ENCODE assay signal across 10 mouse cellular contexts in genomic region chr16:42337663-42338062, GRCm38 (mm10). TPM values are rescaled to one million over a fixed set of nuclear protein-coding genes. Genes with fewer than 3 reads are reported as not detected.
A peak's percentile ranks its signal among the peaks of the same experiment; 100 is the strongest.
DNase-seq lines count a peak whose midpoint lies in the region; ATAC-seq and TF ChIP-seq lines count a peak whose summit lies in the region.
"Had no signal": no experiment of that assay in that cellular context is flagged by ENCODE, and none has a peak within 500 bp of the region (broad histone marks: within the 10 kb centered on the region; RNA-seq: fewer than 3 reads in every experiment).

No protein-coding gene starts in this region.

- TF ChIP-seq POLR2A in limb, embryonic 14.5 days (IDR thresholded peaks at IDR 0.05; ENCODE audit: borderline replicate concordance, extremely low read depth, insufficient read depth, insufficient read length): no peak

- no peak overlapping the region for H3K9ac ChIP-seq in limb, embryonic 14.5 days (ENCODE audit: low read depth, low read length, severe bottlenecking)
- peak overlapping the region; percentile 89 for H3K9ac ChIP-seq in forebrain, postnatal 0 days
- H3K9ac ChIP-seq in midbrain, embryonic 15.5 days: peak overlapping the region; percentile 81
- no peak overlapping the region for H3K9ac ChIP-seq in intestine, embryonic 16.5 days (ENCODE audit: low read depth, low read length)
- H3K9ac ChIP-seq: limb, embryonic 12.5 days had no signal

- no peaks in the 10 kb centered on the region for H3K9me3 ChIP-seq in limb, embryonic 14.5 days (ENCODE audit: control insufficient read depth, low read length)
- no peaks in the 10 kb centered on the region for H3K9me3 ChIP-seq in limb, embryonic 10.5 days (replicated peaks)
- no peaks in the 10 kb centered on the region for H3K9me3 ChIP-seq in embryonic facial prominence, embryonic 10.5 days
- no peaks in the 10 kb centered on the region for H3K9me3 ChIP-seq in forebrain, postnatal 0 days (ENCODE audit: low read length)
- H3K9me3 ChIP-seq in midbrain, embryonic 15.5 days: no peaks in the 10 kb centered on the region
- H3K9me3 ChIP-seq in intestine, embryonic 16.5 days (ENCODE audit: control insufficient read depth, low read length): no peaks in the 10 kb centered on the region
- H3K9me3 ChIP-seq: limb, embryonic 12.5 days had no signal

- 5% methylated on average over 2 of the region's 2 CpGs for WGBS in limb, embryonic 14.5 days
- 17% methylated on average over 2 of the region's 2 CpGs for WGBS in limb, embryonic 10.5 days
- WGBS in embryonic facial prominence, embryonic 10.5 days: 22% methylated on average over 2 of the region's 2 CpGs
- WGBS in forebrain, postnatal 0 days: 47% methylated on average over 2 of the region's 2 CpGs
- 39% methylated on average over 2 of the region's 2 CpGs for WGBS in midbrain, embryonic 15.5 days
- WGBS in intestine, embryonic 16.5 days: 21% methylated on average over 2 of the region's 2 CpGs

- H3K4me1 ChIP-seq in limb, embryonic 14.5 days (ENCODE audit: control insufficient read depth, insufficient read depth, low read length): peaks cover 13% of the 10 kb centered on the region
- peaks cover 48% of the 10 kb centered on the region for H3K4me1 ChIP-seq in limb, embryonic 10.5 days
- H3K4me1 ChIP-seq in embryonic facial prominence, embryonic 10.5 days: peaks cover 56% of the 10 kb centered on the region
- H3K4me1 ChIP-seq in forebrain, postnatal 0 days (ENCODE audit: insufficient read depth): peaks cover 2% of the 10 kb centered on the region; the same call in 1 of the 2 replicates
- H3K4me1 ChIP-seq in midbrain, embryonic 15.5 days: peaks cover 28% of the 10 kb centered on the region
- H3K4me1 ChIP-seq in intestine, embryonic 16.5 days (ENCODE audit: control insufficient read depth, insufficient read depth, low read length): peaks cover 19% of the 10 kb centered on the region

- no peak for ATAC-seq in limb, embryonic 14.5 days (ENCODE audit: low FRiP score, low read depth)
- peak; percentile 48; the same call in 1 of the 2 replicates for ATAC-seq in forebrain, postnatal 0 days
- 0 out of 2 replicates have a peak, but pooled peaks have one; percentile 35 for ATAC-seq in midbrain, embryonic 15.5 days (replicated peaks)
- no peak for ATAC-seq in intestine, embryonic 16.5 days

- TF ChIP-seq CTCF in forebrain, postnatal 0 days (IDR thresholded peaks at IDR 0.05; ENCODE audit: low read depth): peak; percentile 61

- no peak overlapping the region for H3K4me3 ChIP-seq in limb, embryonic 14.5 days (replicated peaks; ENCODE audit: low read length)
- no peak overlapping the region for H3K4me3 ChIP-seq in limb, embryonic 10.5 days
- H3K4me3 ChIP-seq in embryonic facial prominence, embryonic 10.5 days: peak overlapping the region; percentile 62
- H3K4me3 ChIP-seq in forebrain, postnatal 0 days (ENCODE audit: low read depth, low read length): peak overlapping the region; percentile 72
- peak overlapping the region; percentile 82 for H3K4me3 ChIP-seq in midbrain, embryonic 15.5 days
- H3K4me3 ChIP-seq in intestine, embryonic 16.5 days (ENCODE audit: low read length): no peak overlapping the region
- H3K4me3 ChIP-seq: limb, embryonic 12.5 days had no signal

- no peak for DNase-seq in limb, embryonic 14.5 days (ENCODE audit: low spot score)
- no peak for DNase-seq in limb, embryonic 10.5 days (ENCODE audit: low spot score)
- peak; percentile 20 for DNase-seq in embryonic facial prominence, embryonic 10.5 days (ENCODE audit: low spot score)
- DNase-seq in forebrain, postnatal 0 days: peak; percentile 65
- no peak for DNase-seq in c-Kit-positive CD71-positive TER-119-positive erythroid progenitor cells, embryonic 14.5 days (ENCODE audit: low spot score)
- no peak for DNase-seq in kidney, postnatal 14 days

- no peaks in the 10 kb centered on the region for H3K36me3 ChIP-seq in limb, embryonic 14.5 days (ENCODE audit: control insufficient read depth, insufficient read depth, low read length)
- no peaks in the 10 kb centered on the region for H3K36me3 ChIP-seq in limb, embryonic 10.5 days
- H3K36me3 ChIP-seq in embryonic facial prominence, embryonic 10.5 days (replicated peaks): no peaks in the 10 kb centered on the region
- no peaks in the 10 kb centered on the region for H3K36me3 ChIP-seq in forebrain, postnatal 0 days (ENCODE audit: insufficient read depth)
- no peaks in the 10 kb centered on the region for H3K36me3 ChIP-seq in midbrain, embryonic 15.5 days (replicated peaks)
- H3K36me3 ChIP-seq in intestine, embryonic 16.5 days (ENCODE audit: control insufficient read depth, insufficient read depth, low read length): no peaks in the 10 kb centered on the region
- H3K36me3 ChIP-seq: limb, embryonic 12.5 days had no signal

- no peak overlapping the region for H3K27ac ChIP-seq in limb, embryonic 14.5 days (replicated peaks; ENCODE audit: low read depth, low read length)
- H3K27ac ChIP-seq in limb, embryonic 10.5 days: no peak overlapping the region; the same call in 1 of the 2 replicates
- H3K27ac ChIP-seq in embryonic facial prominence, embryonic 10.5 days (replicated peaks): no peak overlapping the region
- H3K27ac ChIP-seq in forebrain, postnatal 0 days (ENCODE audit: low read depth, low read length): peak overlapping the region; percentile 89
- H3K27ac ChIP-seq in midbrain, embryonic 15.5 days: peak overlapping the region; percentile 94
- no peak overlapping the region for H3K27ac ChIP-seq in intestine, embryonic 16.5 days (ENCODE audit: low read length)
- H3K27ac ChIP-seq: limb, embryonic 12.5 days had no signal

- H3K4me2 ChIP-seq in limb, embryonic 14.5 days (replicated peaks; ENCODE audit: low read depth, low read length, severe bottlenecking): peak overlapping the region; percentile 66; the same call in 1 of the 2 replicates
- peak overlapping the region; percentile 63 for H3K4me2 ChIP-seq in forebrain, postnatal 0 days (ENCODE audit: low read depth)
- H3K4me2 ChIP-seq in midbrain, embryonic 15.5 days: peak overlapping the region; percentile 48
- H3K4me2 ChIP-seq in intestine, embryonic 16.5 days (ENCODE audit: low read depth, low read length): no peak overlapping the region

- H3K27me3 ChIP-seq in limb, embryonic 14.5 days (ENCODE audit: control insufficient read depth, insufficient read depth, low read length): no peaks in the 10 kb centered on the region
- no peaks in the 10 kb centered on the region for H3K27me3 ChIP-seq in limb, embryonic 10.5 days (ENCODE audit: low read depth, poor library complexity, severe bottlenecking)
- no peaks in the 10 kb centered on the region for H3K27me3 ChIP-seq in embryonic facial prominence, embryonic 10.5 days (replicated peaks; ENCODE audit: low read depth, poor library complexity, severe bottlenecking)
- H3K27me3 ChIP-seq in forebrain, postnatal 0 days (ENCODE audit: insufficient read depth, low read length): no peaks in the 10 kb centered on the region
- H3K27me3 ChIP-seq in midbrain, embryonic 15.5 days (replicated peaks): no peaks in the 10 kb centered on the region
- H3K27me3 ChIP-seq in intestine, embryonic 16.5 days (replicated peaks; ENCODE audit: control insufficient read depth, insufficient read depth, low read length): no peaks in the 10 kb centered on the region

RNA-seq across cellular contexts. Expression of gene Gap43, which starts 2.8 kb away (rescaled TPM):
- polyA plus RNA-seq in limb, embryonic 14.5 days (2012; rRNA removed): 28.8 and 48.0 TPM in 2 replicates
- 51.1 and 57.0 TPM in 2 replicates for polyA plus RNA-seq in limb, embryonic 14.5 days (2014; fragmentation: Nextera tagmentation; extraction: Ambion mirVana)
- 40.6 and 51.2 TPM in 2 replicates for polyA plus RNA-seq in limb, embryonic 10.5 days (2016; fragmentation: Nextera tagmentation; extraction: Ambion mirVana)
- polyA plus RNA-seq in embryonic facial prominence, embryonic 10.5 days (2016; fragmentation: Nextera tagmentation; extraction: Ambion mirVana): 125 and 135 TPM in 2 replicates
- total RNA-seq in forebrain, postnatal 0 days (2014; rRNA removed): 1,112 and 1,190 TPM in 2 replicates
- polyA plus RNA-seq in forebrain, postnatal 0 days (2015; fragmentation: Nextera tagmentation; extraction: Ambion mirVana): 1,608 and 1,952 TPM in 2 replicates
- polyA plus RNA-seq in midbrain, embryonic 15.5 days (2015; fragmentation: Nextera tagmentation; extraction: Ambion mirVana): 1,472 and 1,557 TPM in 2 replicates
- 49.2 and 55.5 TPM in 2 replicates for polyA plus RNA-seq in intestine, embryonic 16.5 days (2015; fragmentation: Nextera tagmentation; extraction: Ambion mirVana)
- total RNA-seq: neutrophil, adult 5-6 weeks had no signal

Comparison
In these comparisons a context has a peak if more than half of its experiments do, and no peak if none do; other contexts are left out.
1. ATAC-seq: peak in forebrain, postnatal 0 days (single experiment) and midbrain, embryonic 15.5 days (single experiment); none in limb, embryonic 14.5 days (single experiment) and intestine, embryonic 16.5 days (single experiment).
2. DNase-seq: peak in embryonic facial prominence, embryonic 10.5 days (single experiment) and forebrain, postnatal 0 days (single experiment); none in limb, embryonic 14.5 days (single experiment), limb, embryonic 10.5 days (single experiment), c-Kit-positive CD71-positive TER-119-positive erythroid progenitor cells, embryonic 14.5 days (single experiment) and kidney, postnatal 14 days (single experiment).
3. H3K27ac ChIP-seq: peak in forebrain, postnatal 0 days (single experiment) and midbrain, embryonic 15.5 days (single experiment); none in limb, embryonic 14.5 days (single experiment), limb, embryonic 10.5 days (single experiment), embryonic facial prominence, embryonic 10.5 days (single experiment) and intestine, embryonic 16.5 days (single experiment).
4. H3K4me3 ChIP-seq: peak in embryonic facial prominence, embryonic 10.5 days (single experiment), forebrain, postnatal 0 days (single experiment) and midbrain, embryonic 15.5 days (single experiment); none in limb, embryonic 14.5 days (single experiment), limb, embryonic 10.5 days (single experiment) and intestine, embryonic 16.5 days (single experiment).
5. H3K9ac ChIP-seq: peak in forebrain, postnatal 0 days (single experiment) and midbrain, embryonic 15.5 days (single experiment); none in limb, embryonic 14.5 days (single experiment) and intestine, embryonic 16.5 days (single experiment).
6. RNA of gene Gap43, which starts 2.8 kb away (polyA plus RNA-seq): 1,608 to 1,952 TPM in forebrain, postnatal 0 days and 1,472 to 1,557 TPM in midbrain, embryonic 15.5 days; 125 to 135 TPM in embryonic facial prominence, embryonic 10.5 days, 28.8 to 57.0 TPM in limb, embryonic 14.5 days, 49.2 to 55.5 TPM in intestine, embryonic 16.5 days and 40.6 to 51.2 TPM in limb, embryonic 10.5 days; every median in the first group is over 10 times any median in the second.